Comparison of ENCODE assay signal across 8 mouse cellular contexts in genomic region chr11:120185316-120186141, GRCm38 (mm10). TPM values are rescaled to one million over a fixed set of nuclear protein-coding genes. Genes with fewer than 3 reads are reported as not detected.
DNase-seq lines count a peak whose midpoint lies in the region; ATAC-seq and TF ChIP-seq lines count a peak whose summit lies in the region.

No protein-coding gene starts in this region.

- peak; percentile 62 for DNase-seq in lung, adult 2 months
- no peak for DNase-seq in lung, postnatal 25 days (ENCODE audit: low spot score)
- peak; percentile 80 for DNase-seq in embryo, embryonic 11 days
- peak; percentile 60 to 88 for DNase-seq in kidney, postnatal 25 days
- DNase-seq in yolk sac, embryonic 10.5 days (ENCODE audit: low spot score) = peak; percentile 79
- no peak for DNase-seq in c-Kit-positive CD71-positive TER-119-positive erythroid progenitor cells, embryonic 14.5 days (ENCODE audit: low spot score)

- ATAC-seq in heart, embryonic 13.5 days (ENCODE audit: extremely low read depth, insufficient number of reproducible peaks, low FRiP score, low TSS enrichment) = no peak
- 0 out of 2 replicates have a peak, but pooled peaks have one; percentile 5 for ATAC-seq in midbrain, embryonic 13.5 days

- H3K27ac ChIP-seq in heart, embryonic 13.5 days (replicated peaks) = peak overlapping the region; percentile 97
- peak overlapping the region; percentile 98 for H3K27ac ChIP-seq in midbrain, embryonic 13.5 days

- TF ChIP-seq CTCF in lung, adult 2 months (IDR thresholded peaks at IDR 0.05; ENCODE audit: insufficient read depth, low read length) = no peak

- H3K9ac ChIP-seq in heart, embryonic 13.5 days = peak overlapping the region; percentile 96
- peak overlapping the region; percentile 100 for H3K9ac ChIP-seq in midbrain, embryonic 13.5 days (replicated peaks)

- peak overlapping the region; percentile 99 for H3K4me2 ChIP-seq in heart, embryonic 13.5 days
- H3K4me2 ChIP-seq in midbrain, embryonic 13.5 days (replicated peaks) = peak overlapping the region; percentile 98

- H3K4me1 ChIP-seq in lung, adult 2 months (ENCODE audit: control insufficient read depth, insufficient read depth, low read length) = peaks cover 8% of the 10 kb centered on the region; the same call in 1 of the 2 replicates
- H3K4me1 ChIP-seq in heart, embryonic 13.5 days = peaks cover 60% of the 10 kb centered on the region
- peaks cover 63% of the 10 kb centered on the region for H3K4me1 ChIP-seq in midbrain, embryonic 13.5 days (replicated peaks)

- no peaks in the 10 kb centered on the region for H3K9me3 ChIP-seq in heart, embryonic 13.5 days
- H3K9me3 ChIP-seq in midbrain, embryonic 13.5 days = no peaks in the 10 kb centered on the region

- H3K36me3 ChIP-seq in heart, embryonic 13.5 days = peaks cover 10% of the 10 kb centered on the region; the same call in 1 of the 2 replicates
- H3K36me3 ChIP-seq in midbrain, embryonic 13.5 days = no peaks in the 10 kb centered on the region

- TF ChIP-seq POLR2A in lung, adult 2 months (IDR thresholded peaks at IDR 0.05; ENCODE audit: borderline replicate concordance, extremely low read depth, low read depth, low read length) = no peak

- 18% methylated on average over 54 of the region's 54 CpGs for WGBS in lung, adult 2 months
- WGBS in heart, embryonic 13.5 days = 3% methylated on average over 54 of the region's 54 CpGs
- WGBS in midbrain, embryonic 13.5 days = 0% methylated on average over 54 of the region's 54 CpGs

- no peaks in the 10 kb centered on the region for H3K27me3 ChIP-seq in heart, embryonic 13.5 days (replicated peaks)
- no peaks in the 10 kb centered on the region for H3K27me3 ChIP-seq in midbrain, embryonic 13.5 days

- peak overlapping the region; percentile 58 for H3K4me3 ChIP-seq in lung, adult 2 months (replicated peaks; ENCODE audit: extremely low read depth, low read depth, low read length)
- peak overlapping the region; percentile 73 for H3K4me3 ChIP-seq in heart, embryonic 13.5 days
- peak overlapping the region; percentile 87 for H3K4me3 ChIP-seq in midbrain, embryonic 13.5 days (replicated peaks)

RNA-seq across cellular contexts. Expression of gene Slc38a10, which starts 34.4 kb away (rescaled TPM):
- 132 and 170 TPM in 2 replicates for polyA plus RNA-seq in lung, adult 2 months (2012; rRNA removed)
- 83.7 and 88.0 TPM in 2 replicates for polyA plus RNA-seq in heart, embryonic 13.5 days (2015; fragmentation: Nextera tagmentation; extraction: Ambion mirVana)
- polyA plus RNA-seq in midbrain, embryonic 13.5 days (2015; fragmentation: Nextera tagmentation; extraction: Ambion mirVana) = 105 and 109 TPM in 2 replicates

RNA-seq across cellular contexts. Expression of gene Bahcc1, which starts 47.2 kb away (rescaled TPM):
- polyA plus RNA-seq in lung, adult 2 months (2012; rRNA removed) = 10.8 and 12.4 TPM in 2 replicates
- polyA plus RNA-seq in heart, embryonic 13.5 days (2015; fragmentation: Nextera tagmentation; extraction: Ambion mirVana) = 4.4 and 5.2 TPM in 2 replicates
- 17.4 and 19.5 TPM in 2 replicates for polyA plus RNA-seq in midbrain, embryonic 13.5 days (2015; fragmentation: Nextera tagmentation; extraction: Ambion mirVana)

Comparison
In these comparisons a context has a peak if more than half of its experiments do, and no peak if none do; other contexts are left out.
1. DNase-seq: peak in lung, adult 2 months (single experiment), embryo, embryonic 11 days (single experiment), kidney, postnatal 25 days (2 of 2) and yolk sac, embryonic 10.5 days (single experiment); none in lung, postnatal 25 days (single experiment) and c-Kit-positive CD71-positive TER-119-positive erythroid progenitor cells, embryonic 14.5 days (single experiment).
2. Peak in every context shown above with its lines, with median percentiles within 50 percentile points of each other: H3K4me3 ChIP-seq.